Mouse (Mus musculus): ENCODE measurements around the gene Dclre1b. TPM values are rescaled to one million over a fixed set of nuclear protein-coding genes. Genes with fewer than 3 reads are reported as not detected.

Dclre1b gene
- polyA plus RNA-seq, 1 experiment = 10.1 TPM

DNA sequence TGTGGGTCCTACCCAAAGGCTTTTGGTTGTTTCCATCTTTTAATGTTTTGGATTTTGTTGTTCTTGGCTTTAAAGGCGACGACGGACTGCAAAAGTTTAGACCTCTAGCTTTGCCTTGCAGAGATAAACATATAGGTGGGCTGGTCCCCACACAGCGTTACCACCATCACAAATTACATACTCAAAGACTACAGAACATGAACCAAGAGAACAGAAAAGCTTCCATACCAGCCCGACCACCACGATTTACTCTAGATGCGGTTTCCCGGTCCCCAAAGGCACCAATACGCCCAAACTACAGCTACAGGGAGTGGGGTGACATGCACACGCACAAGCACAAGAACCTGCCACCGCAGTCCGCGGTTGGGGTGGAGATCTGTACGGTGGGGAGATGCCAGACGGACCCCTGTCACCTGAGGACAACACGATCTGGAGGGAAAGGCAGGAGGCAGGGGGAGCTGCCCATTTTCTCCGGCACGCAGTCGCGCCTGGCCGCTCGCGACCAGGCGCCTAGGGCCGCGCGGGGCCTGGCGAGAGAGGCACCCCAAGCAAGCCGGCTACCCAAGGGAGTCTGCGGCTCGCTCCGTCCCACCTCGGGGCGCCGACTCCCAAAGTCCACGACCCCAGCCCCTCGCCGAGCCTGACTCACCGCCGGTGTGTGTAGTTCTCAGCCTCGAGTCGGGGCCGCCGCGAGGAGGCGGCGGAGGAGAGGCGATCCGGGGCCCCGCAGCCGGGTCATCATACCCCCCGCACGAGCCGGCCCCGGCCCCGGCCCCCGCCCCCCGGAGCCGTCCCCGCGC is 18.7 kb downstream of the Dclre1b start:
- H3K4me3 ChIP-seq (ENCODE audit: insufficient read depth, low read length) = peak overlapping the region; percentile 68
- H3K27ac ChIP-seq (ENCODE audit: insufficient read depth, low read length) = peak overlapping the region; percentile 48; the same call in 1 of the 2 replicates
- no peak for TF ChIP-seq CTCF (IDR thresholded peaks at IDR 0.05; ENCODE audit: borderline replicate concordance, insufficient read depth, low read length)
- peaks cover 4% of the 10 kb centered on the region; the same call in 1 of the 2 replicates for H3K4me1 ChIP-seq (ENCODE audit: control insufficient read depth, insufficient read depth, low read length)

DNA sequence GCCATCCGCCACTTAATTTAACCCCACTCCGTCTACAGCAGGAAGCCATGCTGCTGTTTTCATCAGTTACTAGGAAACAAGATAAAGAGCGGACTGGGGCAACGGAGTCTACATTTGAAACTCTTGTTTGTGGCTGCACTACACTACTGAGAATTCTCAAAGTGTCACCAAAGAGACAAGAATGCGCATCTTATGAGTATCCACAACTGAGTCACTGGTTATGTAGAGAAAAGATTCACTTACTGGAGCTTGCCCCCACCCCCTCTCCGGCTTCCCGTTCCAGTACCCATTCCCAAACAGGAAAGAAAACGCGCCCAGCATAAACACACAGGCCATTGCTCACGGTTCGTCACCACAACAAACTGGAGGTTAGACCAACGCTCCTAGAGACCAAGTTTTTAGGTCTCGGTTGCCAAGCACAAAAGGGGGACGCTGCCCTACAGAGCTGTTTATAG is 19.3 kb downstream of the Dclre1b start:
- H3K4me1 ChIP-seq (ENCODE audit: control insufficient read depth, insufficient read depth, low read length) = peaks cover 4% of the 10 kb centered on the region; the same call in 1 of the 2 replicates
- no peak; the same call in 1 of the 2 replicates for TF ChIP-seq POLR2A (IDR thresholded peaks at IDR 0.05; ENCODE audit: low read depth, low read length)
- TF ChIP-seq CTCF (IDR thresholded peaks at IDR 0.05; ENCODE audit: borderline replicate concordance, insufficient read depth, low read length) = no peak

GRCm38 (mm10) chr3:103789096-103789495 is 20.1 kb downstream of the Dclre1b start:
- peaks cover 4% of the 10 kb centered on the region; the same call in 1 of the 2 replicates for H3K4me1 ChIP-seq (ENCODE audit: control insufficient read depth, insufficient read depth, low read length)
- no peak overlapping the region for H3K4me3 ChIP-seq (ENCODE audit: insufficient read depth, low read length)
- TF ChIP-seq CTCF (IDR thresholded peaks at IDR 0.05; ENCODE audit: borderline replicate concordance, insufficient read depth, low read length) (no peak), POLR2A (IDR thresholded peaks at IDR 0.05; ENCODE audit: low read depth, low read length) (no peak)
- no peak overlapping the region for H3K27ac ChIP-seq (ENCODE audit: insufficient read depth, low read length)

More for the DNA sequence above, 19.3 kb downstream of the Dclre1b start:
- peak overlapping the region; percentile 68 for H3K4me3 ChIP-seq (ENCODE audit: insufficient read depth, low read length)
- H3K27ac ChIP-seq (ENCODE audit: insufficient read depth, low read length) = peak overlapping the region; percentile 48; the same call in 1 of the 2 replicates

GRCm38 (mm10) chr3:103787225-103787624 is 22.0 kb downstream of the Dclre1b start:
- H3K4me1 ChIP-seq (ENCODE audit: control insufficient read depth, insufficient read depth, low read length) = peaks cover 4% of the 10 kb centered on the region; the same call in 1 of the 2 replicates
- TF ChIP-seq CTCF (IDR thresholded peaks at IDR 0.05; ENCODE audit: borderline replicate concordance, insufficient read depth, low read length) (no peak), POLR2A (IDR thresholded peaks at IDR 0.05; ENCODE audit: low read depth, low read length) (no peak)

GRCm38 (mm10) chr3:103782844-103783609 is 26.2 kb downstream of the Dclre1b start:
- no peaks in the 10 kb centered on the region for H3K4me1 ChIP-seq (ENCODE audit: control insufficient read depth, insufficient read depth, low read length)
- TF ChIP-seq POLR2A (IDR thresholded peaks at IDR 0.05; ENCODE audit: low read depth, low read length) (no peak), CTCF (IDR thresholded peaks at IDR 0.05; ENCODE audit: borderline replicate concordance, insufficient read depth, low read length) (no peak)
- no peak overlapping the region for H3K27ac ChIP-seq (ENCODE audit: insufficient read depth, low read length)
- no peak overlapping the region for H3K4me3 ChIP-seq (ENCODE audit: insufficient read depth, low read length)

More at GRCm38 (mm10) chr3:103787225-103787624, 22.0 kb downstream of the Dclre1b start:
- no peak overlapping the region for H3K27ac ChIP-seq (ENCODE audit: insufficient read depth, low read length)
- H3K4me3 ChIP-seq (ENCODE audit: insufficient read depth, low read length) = no peak overlapping the region

DNA sequence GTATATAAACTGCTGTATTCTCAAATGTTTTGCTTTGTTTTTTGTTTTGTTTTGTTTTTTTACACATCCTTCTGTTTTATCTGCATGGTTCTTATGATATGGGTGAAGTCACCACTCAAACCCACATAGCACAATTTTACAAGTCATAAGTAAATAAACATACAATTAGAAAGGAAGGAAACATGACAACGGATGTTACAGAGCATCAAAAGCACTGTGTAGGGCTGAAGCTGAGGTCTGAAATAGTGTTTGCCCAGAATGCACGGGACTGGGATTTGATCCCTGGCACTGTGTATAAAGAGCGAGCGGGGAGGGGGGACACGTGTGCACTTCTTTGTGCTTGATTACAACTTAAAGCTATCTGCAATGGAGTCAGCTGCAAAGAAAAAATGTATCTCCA is 28.5 kb downstream of the Dclre1b start:
- Histone ChIP-seq H3K4me3 (ENCODE audit: insufficient read depth, low read length) (no peak overlapping the region), H3K27ac (ENCODE audit: insufficient read depth, low read length) (no peak overlapping the region), H3K4me1 (ENCODE audit: control insufficient read depth, insufficient read depth, low read length) (no peaks in the 10 kb centered on the region)
- TF ChIP-seq POLR2A (IDR thresholded peaks at IDR 0.05; ENCODE audit: low read depth, low read length) (no peak), CTCF (IDR thresholded peaks at IDR 0.05; ENCODE audit: borderline replicate concordance, insufficient read depth, low read length) (no peak)

DNA sequence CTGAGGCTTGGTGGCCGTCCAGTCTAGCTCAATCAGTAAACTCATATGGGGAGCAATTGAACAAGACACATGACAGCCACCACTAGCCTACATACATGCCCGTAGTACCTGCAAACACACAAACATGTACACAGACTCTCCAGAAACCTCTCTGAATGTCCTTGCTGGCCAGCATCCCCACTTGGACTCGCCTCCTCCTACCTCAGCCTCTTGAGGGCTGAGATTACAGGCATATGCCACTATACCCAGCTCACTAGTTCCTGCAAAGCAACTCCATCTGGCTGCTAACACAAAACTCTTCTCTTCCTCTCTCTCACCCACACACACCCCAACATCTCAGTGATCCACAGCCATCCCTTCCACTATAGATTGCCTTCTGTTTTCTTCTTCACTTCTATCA is 29.0 kb downstream of the Dclre1b start:
- Histone ChIP-seq H3K27ac (ENCODE audit: insufficient read depth, low read length) (no peak overlapping the region), H3K4me3 (ENCODE audit: insufficient read depth, low read length) (no peak overlapping the region), H3K4me1 (ENCODE audit: control insufficient read depth, insufficient read depth, low read length) (no peaks in the 10 kb centered on the region)
- TF ChIP-seq POLR2A (IDR thresholded peaks at IDR 0.05; ENCODE audit: low read depth, low read length) = no peak
- no peak for TF ChIP-seq CTCF (IDR thresholded peaks at IDR 0.05; ENCODE audit: borderline replicate concordance, insufficient read depth, low read length)

DNA sequence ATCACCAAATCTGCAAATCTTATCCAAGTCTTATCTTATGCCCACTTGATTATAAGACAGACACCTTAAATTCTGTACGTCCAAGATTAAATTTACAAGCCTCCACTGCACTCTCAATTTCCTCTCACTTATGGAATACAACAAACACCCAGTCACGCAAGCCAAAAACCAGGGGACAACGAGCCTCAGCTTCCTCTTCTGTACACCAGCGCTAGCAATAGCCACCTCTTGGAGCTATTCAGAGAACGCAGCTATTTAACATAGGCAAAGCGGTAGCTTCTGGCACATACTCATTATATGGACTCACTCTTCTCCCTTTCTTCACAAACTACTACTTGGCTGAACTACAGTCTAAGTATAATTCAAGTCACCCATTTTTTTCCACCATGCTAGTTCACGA is 30.1 kb downstream of the Dclre1b start:
- TF ChIP-seq CTCF (IDR thresholded peaks at IDR 0.05; ENCODE audit: borderline replicate concordance, insufficient read depth, low read length) = no peak
- Histone ChIP-seq H3K4me3 (ENCODE audit: insufficient read depth, low read length) (no peak overlapping the region), H3K4me1 (ENCODE audit: control insufficient read depth, insufficient read depth, low read length) (no peaks in the 10 kb centered on the region)

GRCm38 (mm10) chr3:103778660-103779059 is 30.6 kb downstream of the Dclre1b start:
- TF ChIP-seq POLR2A (IDR thresholded peaks at IDR 0.05; ENCODE audit: low read depth, low read length) (no peak), CTCF (IDR thresholded peaks at IDR 0.05; ENCODE audit: borderline replicate concordance, insufficient read depth, low read length) (no peak)
- no peak overlapping the region for H3K27ac ChIP-seq (ENCODE audit: insufficient read depth, low read length)
- H3K4me1 ChIP-seq (ENCODE audit: control insufficient read depth, insufficient read depth, low read length) = no peaks in the 10 kb centered on the region
- no peak overlapping the region for H3K4me3 ChIP-seq (ENCODE audit: insufficient read depth, low read length)

More for the DNA sequence above, 30.1 kb downstream of the Dclre1b start:
- H3K27ac ChIP-seq (ENCODE audit: insufficient read depth, low read length) = no peak overlapping the region
